In genomic region chr14:35097166-35097565, GRCm38 (mm10) we compare ENCODE assay signal across 28 mouse cellular contexts.
DNase-seq lines count a peak whose midpoint lies in the region; ATAC-seq and TF ChIP-seq lines count a peak whose summit lies in the region.
"Had no signal": no experiment of that assay in that cellular context is flagged by ENCODE, and none has a peak within 500 bp of the region (broad histone marks: within the 10 kb centered on the region; RNA-seq: fewer than 3 reads in every experiment).

No protein-coding gene starts in this region.

- no peak overlapping the region for H3K4me3 ChIP-seq in forebrain, postnatal 0 days (ENCODE audit: low read depth, low read length)
- H3K4me3 ChIP-seq in forebrain, embryonic 13.5 days = no peak overlapping the region
- no peak overlapping the region for H3K4me3 ChIP-seq in heart, adult 2 months
- H3K4me3 ChIP-seq: embryonic facial prominence, embryonic 12.5 days; embryonic facial prominence, embryonic 15.5 days; forebrain, embryonic 15.5 days; gastrocnemius, adult 2 months; heart, embryonic 10.5 days; heart, embryonic 13.5 days had no signal

- DNase-seq in forebrain, postnatal 0 days = no peak
- DNase-seq in heart, adult 11 months = peak; percentile 74
- DNase-seq in heart, adult 2 months = no peak
- peak; percentile 33 to 44 for DNase-seq in layer of hippocampus, adult 8-10 months (ENCODE audit: low spot score in 2 of 2)
- no peak for DNase-seq in layer of hippocampus, postnatal 10 days (ENCODE audit: low spot score in 2 of 2)
- DNase-seq in brain, adult 2 months (ENCODE audit: low read depth, low spot score) = peak; percentile 52
- DNase-seq in kidney, postnatal 36 days = no peak
- DNase-seq: adrenal gland, adult 8-10 months; adrenal gland, postnatal 25 days; cerebellum, adult 11 months; cerebellum, adult 2 months; cerebellum, adult 9-11 months; cerebellum, postnatal 25 days; gastrocnemius, adult 2 months; gastrocnemius, postnatal 14 days; heart, adult 18-20 months; heart, postnatal 14 days; heart, postnatal 4 days had no signal

- 0 out of 2 replicates have a peak, but pooled peaks have one; percentile 21 for ATAC-seq in forebrain, postnatal 0 days
- ATAC-seq in forebrain, embryonic 13.5 days = no peak
- ATAC-seq: activated CD4-positive, CD25-positive, alpha-beta regulatory T cell, adult 4 months; forebrain, embryonic 15.5 days; hindbrain, postnatal 0 days; inflammation-experienced regulatory T-cells, adult 6 months had no signal

- intact Hi-C loops in heart, adult 2 months (cut with DNase I) = no loop called here

- WGBS in forebrain, postnatal 0 days = 85% methylated on average over 5 of the region's 5 CpGs
- 89% methylated on average over 5 of the region's 5 CpGs for WGBS in forebrain, embryonic 13.5 days
- 78% methylated on average over 5 of the region's 5 CpGs for WGBS in heart, adult 2 months

- no peaks in the 10 kb centered on the region for H3K79me2 ChIP-seq in heart, adult 2 months (replicated peaks; ENCODE audit: control insufficient read depth, insufficient read depth, low read length)

- TF ChIP-seq POLR2A in heart, adult 2 months (IDR thresholded peaks at IDR 0.05; ENCODE audit: insufficient read depth, low read depth, low read length) = no peak

- no peak for TF ChIP-seq EP300 in heart, adult 2 months (IDR thresholded peaks at IDR 0.05; ENCODE audit: insufficient read depth, low read depth, low read length)

- H3K9ac ChIP-seq in forebrain, postnatal 0 days = no peak overlapping the region
- no peak overlapping the region for H3K9ac ChIP-seq in forebrain, embryonic 13.5 days
- no peak overlapping the region for H3K9ac ChIP-seq in heart, adult 2 months (ENCODE audit: low read depth, low read length)
- H3K9ac ChIP-seq: embryonic facial prominence, embryonic 12.5 days; embryonic facial prominence, embryonic 15.5 days; forebrain, embryonic 15.5 days; heart, embryonic 13.5 days; hindbrain, embryonic 14.5 days had no signal

- H3K9me3 ChIP-seq in forebrain, postnatal 0 days (ENCODE audit: low read length) = no peaks in the 10 kb centered on the region
- no peaks in the 10 kb centered on the region for H3K9me3 ChIP-seq in forebrain, embryonic 13.5 days (replicated peaks)
- H3K9me3 ChIP-seq: embryonic facial prominence, embryonic 12.5 days; embryonic facial prominence, embryonic 15.5 days; forebrain, embryonic 15.5 days; heart, embryonic 10.5 days; heart, embryonic 13.5 days had no signal

- TF ChIP-seq CTCF in forebrain, postnatal 0 days (IDR thresholded peaks at IDR 0.05; ENCODE audit: low read depth) = no peak
- TF ChIP-seq CTCF in heart, adult 2 months (IDR thresholded peaks at IDR 0.05) = no peak

- H3K4me1 ChIP-seq in forebrain, postnatal 0 days (ENCODE audit: insufficient read depth) = peaks cover 10% of the 10 kb centered on the region
- peaks cover 22% of the 10 kb centered on the region for H3K4me1 ChIP-seq in forebrain, embryonic 13.5 days
- H3K4me1 ChIP-seq in heart, adult 2 months (ENCODE audit: control insufficient read depth, insufficient read depth, low read length) = no peaks in the 10 kb centered on the region
- H3K4me1 ChIP-seq: embryonic facial prominence, embryonic 12.5 days; embryonic facial prominence, embryonic 15.5 days had no signal

- H3K4me2 ChIP-seq in forebrain, postnatal 0 days (ENCODE audit: low read depth) = no peak overlapping the region
- no peak overlapping the region for H3K4me2 ChIP-seq in forebrain, embryonic 13.5 days
- H3K4me2 ChIP-seq: embryonic facial prominence, embryonic 12.5 days; embryonic facial prominence, embryonic 15.5 days; forebrain, embryonic 15.5 days; heart, embryonic 13.5 days; hindbrain, embryonic 14.5 days had no signal

- no peaks in the 10 kb centered on the region for H3K27me3 ChIP-seq in forebrain, postnatal 0 days (ENCODE audit: insufficient read depth, low read length)
- peaks cover 31% of the 10 kb centered on the region for H3K27me3 ChIP-seq in forebrain, embryonic 13.5 days
- H3K27me3 ChIP-seq in heart, adult 2 months (ENCODE audit: control insufficient read depth, insufficient read depth, low read length) = no peaks in the 10 kb centered on the region
- H3K27me3 ChIP-seq: embryonic facial prominence, embryonic 12.5 days; embryonic facial prominence, embryonic 15.5 days; forebrain, embryonic 15.5 days; heart, embryonic 13.5 days had no signal

- H3K27ac ChIP-seq in forebrain, postnatal 0 days (ENCODE audit: low read depth, low read length) = no peak overlapping the region
- H3K27ac ChIP-seq in forebrain, embryonic 13.5 days = no peak overlapping the region
- H3K27ac ChIP-seq in heart, adult 2 months = no peak overlapping the region
- H3K27ac ChIP-seq: embryonic facial prominence, embryonic 12.5 days; embryonic facial prominence, embryonic 15.5 days; forebrain, embryonic 15.5 days; gastrocnemius, adult 2 months; heart, embryonic 10.5 days; heart, embryonic 13.5 days; hindbrain, embryonic 14.5 days; hindbrain, postnatal 0 days had no signal

- no peaks in the 10 kb centered on the region for H3K36me3 ChIP-seq in forebrain, postnatal 0 days (ENCODE audit: insufficient read depth)
- H3K36me3 ChIP-seq in forebrain, embryonic 13.5 days (ENCODE audit: poor library complexity, severe bottlenecking) = no peaks in the 10 kb centered on the region
- H3K36me3 ChIP-seq in heart, adult 2 months (ENCODE audit: control insufficient read depth, insufficient read depth, low read length) = no peaks in the 10 kb centered on the region
- H3K36me3 ChIP-seq: embryonic facial prominence, embryonic 12.5 days; embryonic facial prominence, embryonic 15.5 days; forebrain, embryonic 15.5 days; heart, embryonic 10.5 days; heart, embryonic 13.5 days had no signal

Comparison
In these comparisons a context has a peak if more than half of its experiments do, and no peak if none do; other contexts are left out.
1. DNase-seq: peak in heart, adult 11 months (single experiment), layer of hippocampus, adult 8-10 months (2 of 2) and brain, adult 2 months (single experiment); none in forebrain, postnatal 0 days (single experiment), heart, adult 2 months (0 of 2), layer of hippocampus, postnatal 10 days (0 of 2) and kidney, postnatal 36 days (0 of 2).